Mouse (Mus musculus): ENCODE data around the gene Sesn3.
"Not testable (repeated sequence)": the region's sequence is repeated elsewhere in the genome, so short reads cannot be mapped to it uniquely, and the experiment has no call there.

Gene Sesn3

GRCm38 (mm10) chr9:14274986-14275720, at the start of gene Sesn3:
Gene Sesn3 (plus strand): TSS chr9:14275067.
- DNase-seq (ENCODE audit: low spot score), result peak; percentile 36

DNA sequence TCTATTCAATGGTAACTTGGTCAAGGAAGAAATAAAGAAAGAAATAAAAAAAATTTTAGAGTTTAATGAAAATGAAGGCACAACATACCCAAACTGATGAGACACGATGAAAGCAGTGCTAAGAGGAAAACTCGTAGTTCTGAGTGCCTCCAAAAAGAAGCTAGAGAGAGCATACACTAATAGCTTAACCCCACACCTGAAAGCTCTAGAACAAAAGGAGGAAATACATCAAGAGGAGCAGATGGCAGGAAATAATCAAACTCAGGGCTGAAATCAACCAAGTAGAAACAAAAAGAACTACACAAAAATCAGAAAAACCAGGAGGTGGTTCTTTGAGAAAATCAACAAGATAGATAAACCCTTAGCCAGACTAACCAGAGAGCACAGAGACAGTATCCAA, 47.8 kb upstream of the Sesn3 start:
- not testable (repeated sequence) for DNase-seq (ENCODE audit: low spot score)

GRCm38 (mm10) chr9:14233702-14234373, 41.0 kb upstream of the Sesn3 start:
- DNase-seq (ENCODE audit: low spot score), result no peak

DNA sequence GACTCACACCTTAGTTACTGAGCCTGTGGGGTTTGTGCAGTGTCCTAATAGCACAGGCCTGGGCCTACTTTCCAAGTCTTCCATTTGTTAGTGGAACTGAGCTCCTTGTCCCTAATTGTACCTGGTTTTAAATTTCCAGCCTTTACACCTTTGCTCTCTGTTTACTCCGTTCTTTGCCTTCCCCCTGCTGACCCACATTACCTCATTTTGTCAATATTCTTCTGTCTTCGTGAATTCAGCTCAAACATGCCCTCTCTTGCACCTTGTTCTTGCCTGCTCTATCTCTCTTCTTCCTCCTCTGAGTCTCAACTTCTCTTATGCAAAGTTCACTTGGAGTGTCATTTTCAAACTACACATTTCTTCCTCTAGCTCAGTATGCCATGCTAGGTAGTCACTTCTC, 39.6 kb upstream of the Sesn3 start:
- no peak for DNase-seq (ENCODE audit: low spot score)

DNA sequence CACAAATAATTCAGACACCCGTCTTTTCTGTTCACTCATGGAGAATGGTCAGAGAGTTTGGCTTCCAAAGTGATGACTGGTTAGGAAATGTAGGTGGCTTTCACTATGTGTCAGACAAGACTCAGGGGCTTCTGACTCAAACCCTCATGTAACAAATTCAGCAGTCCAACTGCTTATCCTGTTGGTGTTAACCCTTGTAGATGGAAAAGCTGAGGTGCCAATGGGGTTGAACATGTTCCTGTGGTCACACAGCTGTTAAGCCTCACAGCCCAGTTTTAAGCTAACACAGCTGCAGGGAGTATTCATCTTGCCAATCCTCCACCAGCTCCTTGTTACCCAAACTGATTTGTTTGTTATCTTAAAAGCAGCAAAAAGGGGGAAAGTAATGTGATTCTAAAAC, 33.9 kb upstream of the Sesn3 start:
- DNase-seq (ENCODE audit: low spot score), result not testable (repeated sequence)

- DNase-seq (ENCODE audit: low spot score), result no peak
Observed at GRCm38 (mm10) chr9:14242308-14242707, 32.6 kb upstream of the Sesn3 start.

DNA sequence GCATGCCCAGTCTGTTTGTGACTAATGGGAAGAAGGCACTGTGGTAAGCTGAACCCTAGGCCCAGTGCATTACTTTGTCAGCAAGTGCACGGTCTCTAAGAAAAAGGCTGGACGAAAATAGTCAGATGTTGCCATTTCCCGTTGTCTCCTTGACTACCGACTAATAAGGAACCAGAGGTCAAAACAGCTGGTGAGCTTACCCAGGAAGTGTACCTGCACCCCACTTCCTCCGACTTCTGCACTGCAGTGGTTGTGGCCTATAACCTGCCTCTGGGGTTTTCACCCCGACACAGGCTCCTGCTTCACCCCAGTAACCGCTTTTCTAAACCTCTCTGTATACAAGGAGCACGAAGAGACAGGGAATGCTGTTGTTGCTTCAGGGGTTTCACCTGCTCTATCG, 30.3 kb upstream of the Sesn3 start:
- DNase-seq (ENCODE audit: low spot score), result no peak

DNA sequence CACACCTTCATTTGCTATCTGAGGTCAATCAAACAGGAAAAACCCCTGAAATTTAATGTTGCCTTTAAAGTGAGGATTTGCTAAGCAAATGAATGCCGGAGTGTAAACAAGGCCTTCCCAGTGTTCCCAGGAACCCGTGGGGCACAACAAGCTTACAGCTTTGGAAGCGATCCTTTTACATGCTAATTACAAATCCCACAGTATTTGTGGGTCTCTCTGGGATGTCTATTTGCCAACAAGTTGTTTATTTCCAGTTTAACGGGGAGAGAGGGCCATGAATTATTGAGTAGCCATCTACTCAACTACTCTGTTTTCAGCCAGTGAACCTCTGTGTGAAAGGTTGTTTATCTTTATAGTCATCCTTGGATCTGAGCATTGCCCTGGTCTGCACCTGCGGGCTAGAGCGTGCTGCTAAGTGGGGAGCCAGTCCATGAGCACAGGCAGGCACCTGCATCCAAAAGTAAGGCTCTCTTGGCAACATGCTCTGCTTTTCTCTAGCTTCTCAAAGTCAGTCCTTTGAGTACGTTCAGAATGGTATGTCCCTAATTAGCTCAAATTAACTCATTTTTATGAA, 29.8 kb upstream of the Sesn3 start:
- DNase-seq (ENCODE audit: low spot score), result no peak

- no peak for DNase-seq (ENCODE audit: low spot score)
Observed at GRCm38 (mm10) chr9:14246016-14246799, 28.7 kb upstream of the Sesn3 start.

GRCm38 (mm10) chr9:14247480-14248208, 27.2 kb upstream of the Sesn3 start:
- no peak for DNase-seq (ENCODE audit: low spot score)

DNA sequence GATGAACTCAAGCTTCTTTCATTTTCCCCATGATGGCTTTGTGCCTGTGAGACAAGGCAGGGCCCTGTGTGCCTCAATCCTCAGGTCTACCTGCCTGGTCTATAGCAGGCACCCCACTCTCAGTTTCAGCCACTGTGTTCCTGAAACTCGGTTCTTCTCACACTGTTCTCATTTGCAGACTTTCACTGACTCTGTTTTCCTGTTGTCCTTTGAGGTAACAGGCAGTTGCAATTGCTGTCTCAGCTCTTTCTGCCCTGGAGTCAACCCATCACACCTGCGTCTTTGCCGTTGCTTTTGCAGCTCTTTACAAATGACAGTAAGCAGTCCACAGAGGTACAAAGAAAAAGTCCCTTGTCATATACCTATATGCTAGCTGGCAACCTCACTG, 26.7 kb upstream of the Sesn3 start:
- no peak for DNase-seq (ENCODE audit: low spot score)

- no peak for DNase-seq (ENCODE audit: low spot score)
Observed at GRCm38 (mm10) chr9:14261150-14261549, 13.7 kb upstream of the Sesn3 start.

- DNase-seq (ENCODE audit: low spot score), result no peak
Observed at GRCm38 (mm10) chr9:14262568-14262972, 12.3 kb upstream of the Sesn3 start.

GRCm38 (mm10) chr9:14266470-14266869, 8.4 kb upstream of the Sesn3 start:
- DNase-seq (ENCODE audit: low spot score), result no peak

DNA sequence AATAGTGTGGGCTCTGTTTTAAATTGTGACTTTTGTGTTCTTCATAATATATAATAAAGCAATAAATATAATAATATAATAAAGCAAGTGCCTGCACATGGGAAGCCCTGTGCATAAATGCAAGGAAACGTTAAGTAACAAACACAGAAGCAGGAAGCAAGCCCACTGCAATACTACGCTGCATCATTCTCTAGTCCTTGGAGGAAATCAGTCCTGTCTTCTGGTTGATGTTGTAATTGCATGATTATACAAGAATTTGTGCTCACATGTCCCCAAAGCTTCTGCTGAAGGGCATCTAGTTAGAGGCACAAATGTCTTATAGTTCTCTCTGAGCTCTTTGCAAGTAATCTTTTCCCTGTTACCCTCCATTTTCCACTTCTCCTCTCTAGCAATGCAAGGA, 6.3 kb upstream of the Sesn3 start:
- DNase-seq (ENCODE audit: low spot score), result no peak

- DNase-seq (ENCODE audit: low spot score), result no peak
Observed at GRCm38 (mm10) chr9:14272921-14273320, 1.9 kb upstream of the Sesn3 start.

- no peak for DNase-seq (ENCODE audit: low spot score)
Observed at GRCm38 (mm10) chr9:14274586-14274985, 281 bp upstream of the Sesn3 start.

- DNase-seq (ENCODE audit: low spot score), result peak; percentile 99
Observed at GRCm38 (mm10) chr9:14275792-14276480, 1.1 kb downstream of the Sesn3 start.

- DNase-seq (ENCODE audit: low spot score), result no peak
Observed at GRCm38 (mm10) chr9:14276481-14277287, 1.8 kb downstream of the Sesn3 start.

- DNase-seq (ENCODE audit: low spot score), result no peak
Observed at GRCm38 (mm10) chr9:14277365-14277991, 2.6 kb downstream of the Sesn3 start.
